Mouse (Mus musculus) left cerebral cortex, postnatal 14 days (tissue): Measurements from ENCODE around the gene March6. TPM values are rescaled to one million over a fixed set of nuclear protein-coding genes. Genes with fewer than 3 reads are reported as not detected.

ENCODE experiments used
- DNase-seq, 2 experiments: peaks; one replicate each; pipeline ENCODE4 v3.0.0; 2021 to 2022; ENCODE audit warnings: low spot score in 2 of 2, mixed read lengths in 1 of 2
- intact Hi-C: fragments of 180-260 bp; cut with DNase I; formaldehyde crosslinking; loops from one replicate; pipeline ENCODE4 v1.15.1; 2025
- total RNA-seq, 2 experiments: library from RNA; stranded (reverse); gene quantifications; 2 replicates each; pipeline ENCODE4 v1.2.3; 2021

Gene March6
- total RNA-seq, 2 experiments from 2014 or later, result 222 to 225 TPM

DNA sequence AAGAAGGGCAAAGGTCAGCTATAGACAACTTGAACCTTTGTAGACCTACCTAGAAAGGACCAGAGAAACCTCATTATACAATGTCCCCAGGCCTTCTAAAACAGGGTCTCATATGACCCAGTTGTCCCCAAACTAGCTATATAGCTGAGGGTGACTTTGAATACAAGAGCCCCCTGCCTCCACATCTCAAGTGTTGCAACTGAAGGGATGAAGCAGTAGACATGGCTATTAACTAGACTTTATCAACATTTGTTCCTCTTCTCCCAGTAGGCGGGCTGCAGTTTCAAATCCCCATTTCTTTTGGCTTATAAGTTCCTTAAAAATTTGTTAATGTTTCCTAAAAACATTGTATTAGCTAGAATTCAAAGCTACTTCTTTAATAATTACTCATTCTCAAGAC, 64.1 kb downstream of the March6 start:
- intact Hi-C loops, result loop anchor here (5.0 kb wide), 1 partner anchor 121 kb away; no protein-coding TSS in a partner anchor

GRCm38 (mm10) chr15:31466295-31466694, 64.6 kb downstream of the March6 start:
- no peak for DNase-seq
- intact Hi-C loops, result loop anchor here (5.0 kb wide), 1 partner anchor 121 kb away; no protein-coding TSS in a partner anchor

More for the DNA sequence above, 64.1 kb downstream of the March6 start:
- no peak for DNase-seq

GRCm38 (mm10) chr15:31465806-31466205, 65.0 kb downstream of the March6 start:
- intact Hi-C loops, result loop anchor here (5.0 kb wide), 1 partner anchor 121 kb away; no protein-coding TSS in a partner anchor
- DNase-seq, result no peak

DNA sequence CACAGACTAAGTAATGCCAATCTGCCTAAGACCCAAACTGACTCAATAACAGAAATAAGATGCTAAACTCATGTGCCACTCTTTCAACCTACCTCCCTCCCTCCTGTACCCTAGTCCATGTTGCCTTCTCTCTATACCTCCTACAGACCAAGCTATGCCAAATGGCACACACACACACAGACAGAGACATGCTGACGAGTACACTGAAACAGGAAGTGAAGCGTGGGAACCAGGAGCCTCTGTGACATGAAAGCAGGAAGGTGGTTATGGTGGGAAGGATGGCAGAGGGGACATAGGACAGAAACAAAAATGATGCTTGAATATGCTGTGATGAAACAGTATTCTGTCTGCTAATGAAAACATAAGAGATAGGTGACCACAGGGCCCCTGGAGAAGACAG, 70.3 kb downstream of the March6 start:
- DNase-seq, result no peak
- intact Hi-C loops, result loop anchor here (5.0 kb wide), 1 partner anchor 37 kb away; no protein-coding TSS in a partner anchor

- DNase-seq, result no peak
- intact Hi-C loops, result no loop called here
These were observed 72.8 kb downstream of the March6 start for GRCm38 (mm10) chr15:31458081-31458480.

GRCm38 (mm10) chr15:31456381-31456780, 74.5 kb downstream of the March6 start:
- no peak for DNase-seq
- intact Hi-C loops, result no loop called here

DNA sequence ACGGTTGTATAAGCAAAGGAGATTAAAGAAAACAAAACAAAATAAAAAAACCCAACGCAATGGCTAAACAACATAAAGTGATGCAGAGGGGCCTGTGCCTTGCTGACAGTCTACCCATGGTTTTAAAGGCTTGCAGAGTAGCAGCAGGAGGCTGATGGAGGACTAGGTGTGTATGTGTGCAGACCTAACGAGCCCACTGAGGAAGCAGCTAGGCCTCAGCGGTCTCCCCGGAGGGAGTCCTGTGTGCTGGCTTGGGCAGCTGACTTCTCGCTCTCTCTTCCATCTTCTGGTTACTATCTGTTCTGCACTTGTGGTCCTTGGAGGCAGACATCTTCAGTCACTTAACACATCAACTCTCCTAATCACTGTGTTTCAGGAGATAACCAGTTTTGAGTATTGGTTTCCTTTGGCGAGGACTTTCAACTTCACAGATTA, 76.0 kb downstream of the March6 start:
- no peak for DNase-seq
- intact Hi-C loops, result no loop called here

DNA sequence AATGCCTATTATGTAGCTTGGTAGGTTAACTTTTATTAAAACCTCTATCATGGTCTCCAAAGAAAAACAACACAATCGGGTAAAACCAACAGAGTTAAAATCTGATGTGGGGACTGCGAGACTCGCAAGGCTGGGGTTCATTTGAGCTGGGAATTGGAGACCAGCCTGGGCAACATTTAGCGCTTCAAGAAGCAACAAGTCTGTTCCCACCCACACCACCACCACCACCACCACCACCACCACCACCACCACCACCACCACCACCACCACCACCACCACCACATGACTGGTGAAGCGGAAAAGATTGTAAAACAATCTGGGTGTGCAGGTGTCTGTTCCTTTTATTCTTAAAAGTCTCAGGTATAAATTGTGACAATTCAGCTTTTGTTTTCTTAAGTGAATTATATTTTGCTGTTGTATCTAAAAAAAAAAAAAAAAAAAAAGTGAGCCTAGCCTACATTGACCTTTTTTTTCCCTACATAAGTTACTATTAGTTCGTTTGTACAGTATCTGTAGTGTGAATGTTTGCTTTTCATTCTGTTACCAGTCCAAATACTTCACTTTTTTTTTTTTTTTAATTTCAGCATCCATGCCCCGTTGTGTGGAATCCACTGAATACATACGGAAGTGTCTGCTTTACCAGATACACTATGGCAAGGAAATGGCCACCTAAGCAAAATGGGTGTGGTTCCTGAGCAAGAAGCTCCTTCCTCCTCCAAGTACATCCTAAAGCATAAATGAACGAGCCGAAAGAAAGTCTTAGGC, 76.6 kb downstream of the March6 start:
- no peak for DNase-seq
- intact Hi-C loops, result no loop called here

DNA sequence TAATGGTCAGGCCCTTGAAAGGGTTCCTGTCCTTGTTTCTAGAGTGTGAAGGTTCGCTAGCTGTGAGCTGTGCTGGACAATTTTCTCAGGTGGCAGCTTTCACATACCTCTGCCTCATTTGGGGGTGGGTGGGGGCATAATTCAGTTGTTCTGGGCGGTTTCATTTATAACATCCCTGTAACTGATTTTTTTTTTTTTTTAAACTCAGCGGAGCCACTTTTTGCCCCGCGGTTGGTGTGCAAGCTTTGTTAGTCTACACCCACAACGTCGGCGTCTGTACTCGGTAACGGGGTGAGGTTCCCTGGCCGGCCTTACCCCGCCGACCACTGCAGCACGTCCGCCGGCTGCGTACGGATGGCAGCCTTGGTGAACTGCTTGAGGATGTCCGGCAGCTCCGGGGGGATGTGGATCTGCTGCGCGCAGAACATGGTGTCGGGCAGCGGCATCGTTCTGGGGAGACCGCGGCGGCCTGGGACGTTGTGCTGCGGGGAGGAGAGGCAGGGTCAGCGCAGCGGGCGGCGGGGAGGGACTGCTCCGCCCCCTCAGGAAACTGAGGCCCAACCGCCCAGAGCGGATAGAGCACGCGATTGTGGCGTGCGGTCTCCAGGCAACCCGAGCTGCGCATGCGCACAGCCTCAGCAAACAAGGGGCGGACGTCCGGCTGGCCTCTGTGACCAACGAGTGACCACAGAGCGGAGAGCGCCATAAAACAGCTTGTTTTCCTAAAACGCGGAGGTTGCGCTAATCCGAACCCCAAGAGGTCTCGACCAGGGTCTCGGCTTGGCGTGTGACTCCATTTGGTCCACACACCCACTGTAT, 77.5 kb downstream of the March6 start, which contains the start of gene Ropn1l:
Ropn1l (minus strand) TSS at position 640 of the 819 bp plus-strand sequence.
- peak; percentile 90 to 91 for DNase-seq
- intact Hi-C loops, result no loop called here

- intact Hi-C loops, result no loop called here
- DNase-seq, result no peak
These were observed 78.3 kb downstream of the March6 start for GRCm38 (mm10) chr15:31452336-31453097.

GRCm38 (mm10) chr15:31449772-31450171, 81.1 kb downstream of the March6 start:
- intact Hi-C loops, result no loop called here
- no peak for DNase-seq

GRCm38 (mm10) chr15:31447121-31447520, 83.7 kb downstream of the March6 start:
- DNase-seq, result peak; percentile 70
- intact Hi-C loops, result no loop called here

DNA sequence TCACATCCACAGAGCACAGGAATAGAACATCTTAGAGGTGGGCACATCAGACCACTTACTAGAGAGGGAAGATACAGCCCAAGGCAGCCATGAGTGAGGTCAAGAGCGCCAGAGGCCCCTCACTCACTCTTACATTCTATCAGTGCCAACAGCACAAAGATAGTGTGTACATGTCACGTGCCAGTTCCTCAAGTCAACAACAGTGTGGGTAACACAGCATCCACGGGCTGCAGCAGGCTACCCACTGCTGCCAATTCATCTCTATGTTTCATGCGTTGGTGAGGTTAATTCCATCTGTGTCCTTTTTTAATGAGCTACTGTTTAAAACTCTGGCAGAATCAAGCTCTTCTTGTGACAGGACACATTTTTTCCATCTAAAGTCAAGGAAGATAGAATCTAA, 88.2 kb downstream of the March6 start:
- no peak for DNase-seq
- intact Hi-C loops, result loop anchor here (2.0 kb wide), 1 partner anchor 124 kb away; no protein-coding TSS in a partner anchor

GRCm38 (mm10) chr15:31441996-31442395, 88.9 kb downstream of the March6 start:
- intact Hi-C loops, result loop anchor here (2.0 kb wide), 1 partner anchor 123 kb away; no protein-coding TSS in a partner anchor

GRCm38 (mm10) chr15:31436811-31437210, 94.0 kb downstream of the March6 start:
- DNase-seq, result no peak
- intact Hi-C loops, result no loop called here

More at GRCm38 (mm10) chr15:31441996-31442395, 88.9 kb downstream of the March6 start:
- DNase-seq, result no peak

- intact Hi-C loops, result no loop called here
- no peak for DNase-seq
These were observed 94.8 kb downstream of the March6 start for GRCm38 (mm10) chr15:31436083-31436482.

DNA sequence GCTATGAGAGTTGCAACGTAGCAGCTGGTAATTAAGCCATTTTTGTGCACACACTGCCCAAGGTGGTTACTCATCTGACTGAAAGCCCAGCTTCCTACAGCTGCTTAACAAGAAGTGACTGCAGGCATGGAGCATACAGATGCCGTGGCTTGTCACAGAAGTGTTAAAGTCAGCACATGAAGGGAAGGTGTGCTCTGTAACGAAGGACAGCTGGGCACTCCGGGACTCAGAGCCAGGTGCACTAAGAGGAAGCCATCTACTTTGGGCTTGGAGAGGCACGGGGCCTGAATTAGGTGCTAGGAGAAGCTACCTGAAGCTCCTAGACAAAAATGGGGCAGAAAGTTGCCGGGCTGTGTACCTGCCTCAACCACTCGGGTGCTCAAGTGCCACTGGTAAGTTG, 97.1 kb downstream of the March6 start:
- intact Hi-C loops, result no loop called here
- DNase-seq, result no peak

- no peak for DNase-seq
- intact Hi-C loops, result no loop called here
These were observed 99.0 kb downstream of the March6 start for GRCm38 (mm10) chr15:31431847-31432246.

DNA sequence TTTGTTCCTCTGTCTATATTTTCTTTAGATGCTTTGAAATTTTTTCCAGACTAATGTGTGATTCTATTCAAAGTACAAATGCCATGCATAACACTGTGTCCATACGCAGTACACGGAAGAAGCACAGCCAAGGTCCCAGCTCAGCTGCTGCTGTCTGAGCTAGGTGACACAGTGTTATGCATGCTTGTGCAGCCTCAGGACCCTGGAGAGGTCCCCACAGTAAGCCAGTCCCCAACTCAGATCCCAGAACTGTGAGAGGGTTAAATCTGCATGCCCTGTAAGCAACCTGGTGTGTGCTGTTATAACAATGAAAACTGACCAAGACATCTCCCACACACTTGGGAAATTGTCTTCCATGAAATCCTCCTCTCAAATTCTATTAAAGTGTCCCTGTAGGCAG, 100.8 kb downstream of the March6 start:
- DNase-seq, result no peak
- intact Hi-C loops, result no loop called here
